Mouse (Mus musculus): ENCODE measurements around the gene Tbx2. TPM values are rescaled to one million over a fixed set of nuclear protein-coding genes. Genes with fewer than 3 reads are reported as not detected.

Gene Tbx2
- polyA plus RNA-seq, 1 experiment from 2014 or later, result 6.5 TPM

DNA sequence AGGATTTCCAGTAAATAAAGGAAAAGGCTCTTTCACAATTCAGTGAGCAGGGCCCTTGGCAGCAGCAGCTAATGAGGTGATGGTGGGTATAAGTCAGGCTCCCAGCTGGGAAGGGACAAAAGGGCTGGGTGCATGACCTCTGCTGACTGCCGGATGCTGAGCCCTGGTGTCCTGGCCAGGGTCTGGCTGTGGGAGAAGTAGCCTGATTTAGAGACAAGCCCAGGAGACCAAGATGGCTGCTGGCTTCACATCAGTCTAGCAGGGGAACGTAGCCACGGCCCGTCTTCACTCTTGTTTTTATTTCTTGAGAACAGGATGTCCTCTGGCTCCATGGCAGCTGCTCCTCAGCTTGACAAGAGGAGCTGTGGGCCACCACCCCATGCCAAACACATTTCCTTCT lies 14.2 kb downstream of the Tbx2 start:
- 70% methylated on average over 3 of the region's 4 CpGs for WGBS
- Histone ChIP-seq H3K9ac (ENCODE audit: low read depth, low read length) (no peak overlapping the region), H3K4me1 (ENCODE audit: control insufficient read depth, insufficient read depth, low read length) (0 out of 2 replicates have a peak, but pooled peaks cover 5% of the 10 kb centered on the region), H3K36me3 (ENCODE audit: control insufficient read depth, insufficient read depth, low read length) (no peaks in the 10 kb centered on the region), H3K9me3 (ENCODE audit: control insufficient read depth, low read length) (no peaks in the 10 kb centered on the region), H3K4me2 (ENCODE audit: low read depth, low read length) (no peak overlapping the region), H3K4me3 (ENCODE audit: low read depth, low read length) (no peak overlapping the region), H3K27me3 (replicated peaks; ENCODE audit: control insufficient read depth, insufficient read depth, low read length) (peaks cover 4% of the 10 kb centered on the region; the same call in 1 of the 2 replicates), H3K27ac (replicated peaks; ENCODE audit: low read depth, low read length) (no peak overlapping the region)
- no peak for ATAC-seq (ENCODE audit: low read depth)
- no peak for DNase-seq (ENCODE audit: low spot score)

DNA sequence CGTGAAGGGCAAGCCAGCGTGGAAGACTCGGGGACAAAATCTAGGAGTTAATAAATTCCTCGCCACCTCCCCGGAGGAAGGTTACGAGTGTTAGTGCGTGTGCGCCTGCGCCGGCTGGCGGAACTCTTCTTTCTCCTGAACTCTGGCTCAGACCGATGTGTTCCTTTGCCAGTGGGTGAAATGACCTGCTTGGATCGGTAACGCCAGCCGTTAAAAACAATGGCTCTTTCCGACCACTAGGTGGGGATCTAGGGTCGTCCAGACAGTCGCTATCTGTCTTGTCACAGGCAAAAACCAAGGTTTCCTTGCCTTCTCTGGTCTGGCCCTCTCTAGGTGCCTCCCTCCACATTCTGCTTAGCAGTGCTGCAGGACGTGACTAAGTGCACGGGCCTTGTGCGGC lies 16.7 kb downstream of the Tbx2 start:
- peak; percentile 93 for DNase-seq (ENCODE audit: low spot score)
- no peaks in the 10 kb centered on the region for H3K9me3 ChIP-seq (ENCODE audit: control insufficient read depth, low read length)
- H3K27ac ChIP-seq (replicated peaks; ENCODE audit: low read depth, low read length), result no peak overlapping the region
- H3K9ac ChIP-seq (ENCODE audit: low read depth, low read length), result peak overlapping the region; percentile 47
- WGBS, result 2% methylated on average over 21 of the region's 21 CpGs
- peak overlapping the region; percentile 28 for H3K4me3 ChIP-seq (ENCODE audit: low read depth, low read length)
- H3K36me3 ChIP-seq (ENCODE audit: control insufficient read depth, insufficient read depth, low read length), result no peaks in the 10 kb centered on the region
- no peaks in the 10 kb centered on the region for H3K27me3 ChIP-seq (replicated peaks; ENCODE audit: control insufficient read depth, insufficient read depth, low read length)
- H3K4me1 ChIP-seq (ENCODE audit: control insufficient read depth, insufficient read depth, low read length), result 0 out of 2 replicates have a peak, but pooled peaks cover 2% of the 10 kb centered on the region
- peak; percentile 60 for ATAC-seq (ENCODE audit: low read depth)
- peak overlapping the region; percentile 63 for H3K4me2 ChIP-seq (ENCODE audit: low read depth, low read length)

DNA sequence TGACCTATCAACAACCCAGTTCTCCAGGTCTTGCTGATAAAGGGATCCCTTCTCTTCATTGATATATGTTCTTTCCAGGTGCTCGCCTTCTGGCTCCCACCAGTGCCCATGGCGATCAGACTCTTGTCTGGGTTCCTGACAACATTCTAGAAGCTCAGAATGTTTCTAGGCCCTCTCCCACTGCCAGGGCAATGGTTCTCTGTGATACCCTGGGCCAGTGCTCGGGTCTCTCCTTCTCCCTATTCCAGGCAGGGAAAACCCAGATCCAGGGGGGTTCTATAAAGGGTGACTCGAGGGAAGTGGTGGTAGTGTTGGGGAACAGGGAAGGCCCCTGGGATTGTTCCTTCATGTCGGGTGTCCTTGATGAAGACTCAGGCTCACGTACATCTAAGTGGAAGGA lies 17.9 kb downstream of the Tbx2 start, which contains the start of gene Gm11444:
Gene Gm11444, minus strand, starts transcription at position 101 of the 400 bp plus-strand sequence.
- H3K36me3 ChIP-seq (ENCODE audit: control insufficient read depth, insufficient read depth, low read length), result no peaks in the 10 kb centered on the region
- H3K27ac ChIP-seq (replicated peaks; ENCODE audit: low read depth, low read length), result no peak within 1 kb of the TSS
- no peaks in the 10 kb centered on the region for H3K4me1 ChIP-seq (ENCODE audit: control insufficient read depth, insufficient read depth, low read length)
- 84% methylated on average over 6 of the region's 6 CpGs for WGBS
- no peak for DNase-seq (ENCODE audit: low spot score)
- H3K9me3 ChIP-seq (ENCODE audit: control insufficient read depth, low read length), result no peaks in the 10 kb centered on the region
- H3K9ac ChIP-seq (ENCODE audit: low read depth, low read length), result no peak within 1 kb of the TSS
- H3K4me2 ChIP-seq (ENCODE audit: low read depth, low read length), result peak within 1 kb of the TSS; percentile 63; the same call in 1 of the 2 replicates
- no peaks in the 10 kb centered on the region for H3K27me3 ChIP-seq (replicated peaks; ENCODE audit: control insufficient read depth, insufficient read depth, low read length)
- no peak within 1 kb of the TSS; the same call in 1 of the 2 replicates for H3K4me3 ChIP-seq (ENCODE audit: low read depth, low read length)
- ATAC-seq (ENCODE audit: low read depth), result no peak

GRCm38 (mm10) chr11:85850758-85851157 lies 18.4 kb downstream of the Tbx2 start:
- WGBS, result 42% methylated on average over 6 of the region's 6 CpGs
- Histone ChIP-seq H3K9me3 (ENCODE audit: control insufficient read depth, low read length) (no peaks in the 10 kb centered on the region), H3K4me3 (ENCODE audit: low read depth, low read length) (no peak overlapping the region), H3K36me3 (ENCODE audit: control insufficient read depth, insufficient read depth, low read length) (no peaks in the 10 kb centered on the region), H3K4me2 (ENCODE audit: low read depth, low read length) (no peak overlapping the region), H3K27me3 (replicated peaks; ENCODE audit: control insufficient read depth, insufficient read depth, low read length) (no peaks in the 10 kb centered on the region), H3K9ac (ENCODE audit: low read depth, low read length) (no peak overlapping the region), H3K27ac (replicated peaks; ENCODE audit: low read depth, low read length) (no peak overlapping the region), H3K4me1 (ENCODE audit: control insufficient read depth, insufficient read depth, low read length) (no peaks in the 10 kb centered on the region)
- ATAC-seq (ENCODE audit: low read depth) (no peak), DNase-seq (ENCODE audit: low spot score) (no peak)

- Histone ChIP-seq H3K4me3 (ENCODE audit: low read depth, low read length) (no peak overlapping the region), H3K36me3 (ENCODE audit: control insufficient read depth, insufficient read depth, low read length) (no peaks in the 10 kb centered on the region), H3K9me3 (ENCODE audit: control insufficient read depth, low read length) (no peaks in the 10 kb centered on the region), H3K9ac (ENCODE audit: low read depth, low read length) (no peak overlapping the region), H3K27ac (replicated peaks; ENCODE audit: low read depth, low read length) (no peak overlapping the region), H3K4me2 (ENCODE audit: low read depth, low read length) (no peak overlapping the region), H3K27me3 (replicated peaks; ENCODE audit: control insufficient read depth, insufficient read depth, low read length) (no peaks in the 10 kb centered on the region), H3K4me1 (ENCODE audit: control insufficient read depth, insufficient read depth, low read length) (no peaks in the 10 kb centered on the region)
- no peak for ATAC-seq (ENCODE audit: low read depth)
- no peak for DNase-seq (ENCODE audit: low spot score)
- WGBS, result 20% methylated on average over 6 of the region's 6 CpGs
These were observed 25.8 kb downstream of the Tbx2 start for GRCm38 (mm10) chr11:85857997-85858698.

DNA sequence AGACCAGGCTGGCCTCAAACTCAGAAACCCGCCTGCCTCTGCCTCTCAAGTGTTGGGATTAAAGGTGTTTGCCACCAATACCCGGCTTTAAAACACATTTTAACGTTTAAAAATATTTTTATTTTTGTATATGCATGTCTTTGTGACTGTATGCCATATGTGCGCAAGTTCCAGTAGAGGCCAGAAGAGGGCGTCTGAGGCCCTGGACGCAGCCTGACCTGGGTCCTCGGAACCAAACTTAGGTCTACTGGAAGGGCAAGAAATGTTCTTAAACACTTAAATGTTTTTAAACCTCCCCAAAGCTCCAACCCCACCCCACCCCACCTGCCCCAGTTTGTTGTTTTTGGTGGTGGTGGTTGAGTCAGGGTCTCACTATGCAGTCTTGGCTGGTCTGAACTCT lies 32.0 kb downstream of the Tbx2 start:
- Histone ChIP-seq H3K9ac (ENCODE audit: low read depth, low read length) (no peak overlapping the region), H3K4me1 (ENCODE audit: control insufficient read depth, insufficient read depth, low read length) (no peaks in the 10 kb centered on the region), H3K9me3 (ENCODE audit: control insufficient read depth, low read length) (no peaks in the 10 kb centered on the region), H3K27me3 (replicated peaks; ENCODE audit: control insufficient read depth, insufficient read depth, low read length) (no peaks in the 10 kb centered on the region), H3K27ac (replicated peaks; ENCODE audit: low read depth, low read length) (no peak overlapping the region), H3K36me3 (ENCODE audit: control insufficient read depth, insufficient read depth, low read length) (no peaks in the 10 kb centered on the region), H3K4me2 (ENCODE audit: low read depth, low read length) (no peak overlapping the region), H3K4me3 (ENCODE audit: low read depth, low read length) (no peak overlapping the region)
- 38% methylated on average over 7 of the region's 7 CpGs for WGBS
- ATAC-seq (ENCODE audit: low read depth), result no peak
- no peak for DNase-seq (ENCODE audit: low spot score)

GRCm38 (mm10) chr11:85876059-85876788 lies 43.9 kb downstream of the Tbx2 start:
- Histone ChIP-seq H3K27ac (replicated peaks; ENCODE audit: low read depth, low read length) (no peak overlapping the region), H3K27me3 (replicated peaks; ENCODE audit: control insufficient read depth, insufficient read depth, low read length) (no peaks in the 10 kb centered on the region), H3K4me1 (ENCODE audit: control insufficient read depth, insufficient read depth, low read length) (no peaks in the 10 kb centered on the region), H3K4me2 (ENCODE audit: low read depth, low read length) (peak overlapping the region; percentile 32; the same call in 1 of the 2 replicates), H3K9me3 (ENCODE audit: control insufficient read depth, low read length) (no peaks in the 10 kb centered on the region), H3K36me3 (ENCODE audit: control insufficient read depth, insufficient read depth, low read length) (no peaks in the 10 kb centered on the region), H3K9ac (ENCODE audit: low read depth, low read length) (no peak overlapping the region), H3K4me3 (ENCODE audit: low read depth, low read length) (no peak overlapping the region)
- DNase-seq (ENCODE audit: low spot score) (peak; percentile 50), ATAC-seq (ENCODE audit: low read depth) (peak; percentile 57; the same call in 1 of the 2 replicates)
- 44% methylated on average over 19 of the region's 24 CpGs for WGBS

DNA sequence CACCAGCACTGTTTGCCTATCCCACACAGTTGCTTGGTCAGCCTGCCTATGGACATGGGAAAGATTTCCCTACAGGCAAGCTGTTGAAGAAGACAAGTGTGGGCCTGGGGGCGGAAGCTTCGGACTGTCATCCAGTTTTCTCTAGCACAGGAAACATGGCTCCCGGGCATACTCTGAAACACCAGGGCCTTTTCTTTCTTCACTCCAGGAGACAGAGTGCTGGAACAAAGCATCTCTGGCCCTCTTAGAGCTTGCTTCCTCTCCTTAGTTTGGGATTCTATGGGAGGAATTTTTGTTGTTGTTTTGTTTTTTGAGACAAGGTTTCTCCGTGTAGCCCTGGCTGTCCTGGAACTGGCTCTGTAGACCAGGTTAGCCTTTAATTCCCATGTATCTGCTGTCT lies 52.1 kb downstream of the Tbx2 start:
- H3K9me3 ChIP-seq (ENCODE audit: control insufficient read depth, low read length), result no peaks in the 10 kb centered on the region
- ATAC-seq (ENCODE audit: low read depth) (no peak), DNase-seq (ENCODE audit: low spot score) (no peak)
- H3K27me3 ChIP-seq (replicated peaks; ENCODE audit: control insufficient read depth, insufficient read depth, low read length), result peaks cover 55% of the 10 kb centered on the region
- H3K36me3 ChIP-seq (ENCODE audit: control insufficient read depth, insufficient read depth, low read length), result no peaks in the 10 kb centered on the region
- no peak overlapping the region for H3K4me2 ChIP-seq (ENCODE audit: low read depth, low read length)
- no peaks in the 10 kb centered on the region; the same call in 1 of the 2 replicates for H3K4me1 ChIP-seq (ENCODE audit: control insufficient read depth, insufficient read depth, low read length)
- H3K4me3 ChIP-seq (ENCODE audit: low read depth, low read length), result no peak overlapping the region
- no peak overlapping the region for H3K27ac ChIP-seq (replicated peaks; ENCODE audit: low read depth, low read length)
- 42% methylated on average over 4 of the region's 4 CpGs for whole genome bisulfite sequencing
- H3K9ac ChIP-seq (ENCODE audit: low read depth, low read length), result no peak overlapping the region

All from embryonic facial prominence, embryonic 14.5 days (tissue).